Mouse (Mus musculus): ENCODE measurements around the gene Gtf2ird1. TPM values are rescaled to one million over a fixed set of nuclear protein-coding genes. Genes with fewer than 3 reads are reported as not detected.
"Not testable (repeated sequence)": the region's sequence is repeated elsewhere in the genome, so short reads cannot be mapped to it uniquely, and the experiment has no call there.

The Gtf2ird1 gene
- polyA plus RNA-seq, 1 experiment from 2014 or later, result 67.5 TPM

GRCm38 (mm10) chr5:134457371-134457770 is 855 bp upstream of the Gtf2ird1 start:
- peaks cover 21% of the 10 kb centered on the region for H3K4me1 ChIP-seq (replicated peaks; ENCODE audit: control insufficient read depth, insufficient read depth, low read length)
- no peak overlapping the region for H3K4me3 ChIP-seq (ENCODE audit: low read length)
- WGBS, result 90% methylated on average over 2 of the region's 2 CpGs
- ATAC-seq (ENCODE audit: low read depth), result no peak
- H3K36me3 ChIP-seq (ENCODE audit: control insufficient read depth, insufficient read depth, low read length), result no peaks in the 10 kb centered on the region
- no peaks in the 10 kb centered on the region for H3K27me3 ChIP-seq (ENCODE audit: control insufficient read depth, insufficient read depth, low read depth, low read length)
- no peak overlapping the region for H3K9ac ChIP-seq (ENCODE audit: low read length)
- H3K27ac ChIP-seq (ENCODE audit: low read length), result no peak overlapping the region
- no peak overlapping the region for H3K4me2 ChIP-seq (ENCODE audit: low read depth, low read length)
- no peaks in the 10 kb centered on the region for H3K9me3 ChIP-seq (ENCODE audit: control insufficient read depth, low read length)

- H3K27me3 ChIP-seq (ENCODE audit: control insufficient read depth, insufficient read depth, low read depth, low read length), result no peaks in the 10 kb centered on the region
- ATAC-seq (ENCODE audit: low read depth), result peak; percentile 66
- peaks cover 18% of the 10 kb centered on the region for H3K4me1 ChIP-seq (replicated peaks; ENCODE audit: control insufficient read depth, insufficient read depth, low read length)
- peak overlapping the region; percentile 88 for H3K9ac ChIP-seq (ENCODE audit: low read length)
- H3K4me2 ChIP-seq (ENCODE audit: low read depth, low read length), result peak overlapping the region; percentile 83
- WGBS, result 0% methylated on average over 16 of the region's 17 CpGs
- peak overlapping the region; percentile 80 for H3K27ac ChIP-seq (ENCODE audit: low read length)
- peak overlapping the region; percentile 60 for H3K4me3 ChIP-seq (ENCODE audit: low read length)
- peaks cover 3% of the 10 kb centered on the region for H3K36me3 ChIP-seq (ENCODE audit: control insufficient read depth, insufficient read depth, low read length)
- no peaks in the 10 kb centered on the region for H3K9me3 ChIP-seq (ENCODE audit: control insufficient read depth, low read length)
Observed at GRCm38 (mm10) chr5:134455914-134456423, 547 bp downstream of the Gtf2ird1 start.

GRCm38 (mm10) chr5:134455186-134455895 is 1.2 kb downstream of the Gtf2ird1 start:
- Histone ChIP-seq H3K27ac (ENCODE audit: low read length) (peak overlapping the region; percentile 80), H3K9me3 (ENCODE audit: control insufficient read depth, low read length) (no peaks in the 10 kb centered on the region), H3K36me3 (ENCODE audit: control insufficient read depth, insufficient read depth, low read length) (peaks cover 3% of the 10 kb centered on the region), H3K27me3 (ENCODE audit: control insufficient read depth, insufficient read depth, low read depth, low read length) (no peaks in the 10 kb centered on the region), H3K9ac (ENCODE audit: low read length) (peak overlapping the region; percentile 88), H3K4me3 (ENCODE audit: low read length) (peak overlapping the region; percentile 60), H3K4me2 (ENCODE audit: low read depth, low read length) (peak overlapping the region; percentile 83), H3K4me1 (replicated peaks; ENCODE audit: control insufficient read depth, insufficient read depth, low read length) (peaks cover 18% of the 10 kb centered on the region)
- under 1% methylated on average over 21 of the region's 21 CpGs for WGBS
- ATAC-seq (ENCODE audit: low read depth), result peak; percentile 51

GRCm38 (mm10) chr5:134454421-134454820 is 2.1 kb downstream of the Gtf2ird1 start:
- Histone ChIP-seq H3K9me3 (ENCODE audit: control insufficient read depth, low read length) (no peaks in the 10 kb centered on the region), H3K4me1 (replicated peaks; ENCODE audit: control insufficient read depth, insufficient read depth, low read length) (peaks cover 18% of the 10 kb centered on the region), H3K9ac (ENCODE audit: low read length) (peak overlapping the region; percentile 88), H3K36me3 (ENCODE audit: control insufficient read depth, insufficient read depth, low read length) (peaks cover 3% of the 10 kb centered on the region), H3K27me3 (ENCODE audit: control insufficient read depth, insufficient read depth, low read depth, low read length) (no peaks in the 10 kb centered on the region), H3K4me3 (ENCODE audit: low read length) (peak overlapping the region; percentile 60), H3K27ac (ENCODE audit: low read length) (peak overlapping the region; percentile 80), H3K4me2 (ENCODE audit: low read depth, low read length) (peak overlapping the region; percentile 83)
- no peak for ATAC-seq (ENCODE audit: low read depth)
- WGBS, result 14% methylated on average over 9 of the region's 9 CpGs

- WGBS, result 22% methylated on average over 1 of the region's 1 CpGs
- H3K4me1 ChIP-seq (replicated peaks; ENCODE audit: control insufficient read depth, insufficient read depth, low read length), result peaks cover 18% of the 10 kb centered on the region
- no peak for ATAC-seq (ENCODE audit: low read depth)
- no peak overlapping the region for H3K9ac ChIP-seq (ENCODE audit: low read length)
- no peak overlapping the region for H3K4me3 ChIP-seq (ENCODE audit: low read length)
- no peak overlapping the region; the same call in 1 of the 2 replicates for H3K4me2 ChIP-seq (ENCODE audit: low read depth, low read length)
- H3K9me3 ChIP-seq (ENCODE audit: control insufficient read depth, low read length), result no peaks in the 10 kb centered on the region
- no peaks in the 10 kb centered on the region for H3K27me3 ChIP-seq (ENCODE audit: control insufficient read depth, insufficient read depth, low read depth, low read length)
- peaks cover 3% of the 10 kb centered on the region for H3K36me3 ChIP-seq (ENCODE audit: control insufficient read depth, insufficient read depth, low read length)
- no peak overlapping the region for H3K27ac ChIP-seq (ENCODE audit: low read length)
Observed at GRCm38 (mm10) chr5:134453577-134453976, 2.9 kb downstream of the Gtf2ird1 start.

- WGBS, result 90% methylated on average over 4 of the region's 4 CpGs
- H3K4me2 ChIP-seq (ENCODE audit: low read depth, low read length); H3K27ac ChIP-seq (ENCODE audit: low read length); H3K36me3 ChIP-seq (ENCODE audit: control insufficient read depth, insufficient read depth, low read length); H3K9me3 ChIP-seq (ENCODE audit: control insufficient read depth, low read length); H3K4me3 ChIP-seq (ENCODE audit: low read length); ATAC-seq (ENCODE audit: low read depth); H3K9ac ChIP-seq (ENCODE audit: low read length); H3K27me3 ChIP-seq (ENCODE audit: control insufficient read depth, insufficient read depth, low read depth, low read length): not testable (repeated sequence)
- H3K4me1 ChIP-seq (replicated peaks; ENCODE audit: control insufficient read depth, insufficient read depth, low read length), result peaks cover 20% of the 10 kb centered on the region
Observed at GRCm38 (mm10) chr5:134446755-134447154, 9.8 kb downstream of the Gtf2ird1 start.

- no peaks in the 10 kb centered on the region for H3K36me3 ChIP-seq (ENCODE audit: control insufficient read depth, insufficient read depth, low read length)
- 0 out of 2 replicates have a peak overlapping the region, but pooled peaks have one; percentile 24 for H3K9ac ChIP-seq (ENCODE audit: low read length)
- no peaks in the 10 kb centered on the region for H3K27me3 ChIP-seq (ENCODE audit: control insufficient read depth, insufficient read depth, low read depth, low read length)
- H3K4me3 ChIP-seq (ENCODE audit: low read length), result no peak overlapping the region
- H3K27ac ChIP-seq (ENCODE audit: low read length), result peak overlapping the region; percentile 85
- H3K9me3 ChIP-seq (ENCODE audit: control insufficient read depth, low read length), result 0 out of 2 replicates have a peak, but pooled peaks cover 4% of the 10 kb centered on the region
- H3K4me2 ChIP-seq (ENCODE audit: low read depth, low read length), result no peak overlapping the region
- peaks cover 24% of the 10 kb centered on the region for H3K4me1 ChIP-seq (replicated peaks; ENCODE audit: control insufficient read depth, insufficient read depth, low read length)
- peak; percentile 39 for ATAC-seq (ENCODE audit: low read depth)
- 8% methylated on average over 10 of the region's 10 CpGs for WGBS
Observed at GRCm38 (mm10) chr5:134445895-134446294, 10.6 kb downstream of the Gtf2ird1 start.

GRCm38 (mm10) chr5:134445208-134445831 is 11.2 kb downstream of the Gtf2ird1 start:
- H3K27me3 ChIP-seq (ENCODE audit: control insufficient read depth, insufficient read depth, low read depth, low read length), result no peaks in the 10 kb centered on the region
- ATAC-seq (ENCODE audit: low read depth), result peak; percentile 21; the same call in 1 of the 2 replicates
- peaks cover 29% of the 10 kb centered on the region for H3K4me1 ChIP-seq (replicated peaks; ENCODE audit: control insufficient read depth, insufficient read depth, low read length)
- H3K4me3 ChIP-seq (ENCODE audit: low read length), result no peak overlapping the region
- 0 out of 2 replicates have a peak, but pooled peaks cover 4% of the 10 kb centered on the region for H3K9me3 ChIP-seq (ENCODE audit: control insufficient read depth, low read length)
- WGBS, result 19% methylated on average over 10 of the region's 10 CpGs
- no peak overlapping the region for H3K9ac ChIP-seq (ENCODE audit: low read length)
- peak overlapping the region; percentile 11; the same call in 1 of the 2 replicates for H3K4me2 ChIP-seq (ENCODE audit: low read depth, low read length)
- H3K36me3 ChIP-seq (ENCODE audit: control insufficient read depth, insufficient read depth, low read length), result no peaks in the 10 kb centered on the region
- peak overlapping the region; percentile 85 for H3K27ac ChIP-seq (ENCODE audit: low read length)

GRCm38 (mm10) chr5:134444473-134444872 is 12.0 kb downstream of the Gtf2ird1 start:
- H3K36me3 ChIP-seq (ENCODE audit: control insufficient read depth, insufficient read depth, low read length), result no peaks in the 10 kb centered on the region
- H3K4me1 ChIP-seq (replicated peaks; ENCODE audit: control insufficient read depth, insufficient read depth, low read length), result peaks cover 36% of the 10 kb centered on the region
- WGBS, result 68% methylated on average over 7 of the region's 7 CpGs
- no peak overlapping the region for H3K4me3 ChIP-seq (ENCODE audit: low read length)
- H3K9me3 ChIP-seq (ENCODE audit: control insufficient read depth, low read length), result 0 out of 2 replicates have a peak, but pooled peaks cover 4% of the 10 kb centered on the region
- ATAC-seq (ENCODE audit: low read depth), result peak; percentile 72
- no peak overlapping the region for H3K4me2 ChIP-seq (ENCODE audit: low read depth, low read length)
- no peaks in the 10 kb centered on the region for H3K27me3 ChIP-seq (ENCODE audit: control insufficient read depth, insufficient read depth, low read depth, low read length)
- H3K27ac ChIP-seq (ENCODE audit: low read length), result peak overlapping the region; percentile 85
- peak overlapping the region; percentile 22; the same call in 1 of the 2 replicates for H3K9ac ChIP-seq (ENCODE audit: low read length)
